Mouse (Mus musculus) small intestine, adult 2 months (tissue): Measurements from ENCODE around the gene Hrg.

Source experiments
- CTCF ChIP-seq: fragments of 200-500 bp; IDR thresholded peaks from 2 replicates; pipeline ENCODE4 v1.5.1; 2012; ENCODE audit warnings: low read depth, mild to moderate bottlenecking, control low read depth, inconsistent platforms, low read length, moderate library complexity, mixed read lengths; ENCODE audit not compliant: insufficient replicate concordance, insufficient read length; ENCODE audit errors: extremely low read depth
- POLR2A ChIP-seq: fragments of 200-500 bp; IDR thresholded peaks from 2 replicates; pipeline ENCODE4 v1.6.1; 2012; ENCODE audit warnings: low read depth, mild to moderate bottlenecking, control low read depth, inconsistent platforms, low read length, moderate library complexity

- no peak for TF ChIP-seq POLR2A
- TF ChIP-seq CTCF: no peak
These were observed 29.1 kb upstream of the Hrg start for GRCm38 (mm10) chr16:22921761-22922160.
